In genomic region chr1:77944327-77944645, GRCm38 (mm10) we compare ENCODE assay signal across 17 mouse cellular contexts.
DNase-seq lines count a peak whose midpoint lies in the region; ATAC-seq lines count a peak whose summit lies in the region.
"Had no signal": no experiment of that assay in that cellular context is flagged by ENCODE, and none has a peak within 500 bp of the region (broad histone marks: within the 10 kb centered on the region; RNA-seq: fewer than 3 reads in every experiment).

No protein-coding gene starts in this region.

- H3K4me2 ChIP-seq in forebrain, embryonic 11.5 days (ENCODE audit: low read depth, low read length, severe bottlenecking): no peak overlapping the region
- H3K4me2 ChIP-seq in limb, embryonic 11.5 days (ENCODE audit: low read depth, severe bottlenecking): no peak overlapping the region
- no peak overlapping the region for H3K4me2 ChIP-seq in embryonic facial prominence, embryonic 12.5 days (replicated peaks)
- no peak overlapping the region for H3K4me2 ChIP-seq in limb, embryonic 12.5 days
- H3K4me2 ChIP-seq: hindbrain, embryonic 12.5 days had no signal

- no peak overlapping the region for H3K9ac ChIP-seq in forebrain, embryonic 11.5 days (ENCODE audit: low read length)
- H3K9ac ChIP-seq in limb, embryonic 11.5 days (ENCODE audit: low read length): no peak overlapping the region
- H3K9ac ChIP-seq in embryonic facial prominence, embryonic 12.5 days: no peak overlapping the region
- no peak overlapping the region for H3K9ac ChIP-seq in limb, embryonic 12.5 days (replicated peaks)
- H3K9ac ChIP-seq: hindbrain, embryonic 12.5 days had no signal

- peaks cover 30% of the 10 kb centered on the region for H3K27me3 ChIP-seq in forebrain, embryonic 10.5 days (ENCODE audit: poor library complexity, severe bottlenecking)
- H3K27me3 ChIP-seq in forebrain, embryonic 11.5 days (ENCODE audit: control insufficient read depth, insufficient read depth, low read length): no peaks in the 10 kb centered on the region
- H3K27me3 ChIP-seq in limb, embryonic 11.5 days (ENCODE audit: control insufficient read depth, insufficient read depth, low read length): no peaks in the 10 kb centered on the region
- H3K27me3 ChIP-seq in limb, embryonic 10.5 days (ENCODE audit: low read depth, poor library complexity, severe bottlenecking): peaks cover 24% of the 10 kb centered on the region
- no peaks in the 10 kb centered on the region for H3K27me3 ChIP-seq in embryonic facial prominence, embryonic 12.5 days
- H3K27me3 ChIP-seq in limb, embryonic 12.5 days: peaks cover 6% of the 10 kb centered on the region; the same call in 1 of the 2 replicates

- 64% methylated on average over 2 of the region's 2 CpGs for WGBS in forebrain, embryonic 10.5 days
- 67% methylated on average over 2 of the region's 2 CpGs for WGBS in forebrain, embryonic 11.5 days
- 29% methylated on average over 2 of the region's 2 CpGs for WGBS in limb, embryonic 11.5 days
- 44% methylated on average over 2 of the region's 2 CpGs for WGBS in limb, embryonic 10.5 days
- 16% methylated on average over 2 of the region's 2 CpGs for WGBS in embryonic facial prominence, embryonic 12.5 days
- 26% methylated on average over 2 of the region's 2 CpGs for WGBS in limb, embryonic 12.5 days

- ATAC-seq in forebrain, embryonic 11.5 days (replicated peaks; ENCODE audit: low FRiP score): no peak
- no peak for ATAC-seq in limb, embryonic 11.5 days (ENCODE audit: insufficient number of reproducible peaks, low FRiP score, low TSS enrichment, low read depth)
- peak; percentile 41; the same call in 1 of the 2 replicates for ATAC-seq in embryonic facial prominence, embryonic 12.5 days (ENCODE audit: insufficient number of reproducible peaks, insufficient read depth, low FRiP score, low TSS enrichment)
- 0 out of 2 replicates have a peak, but pooled peaks have one; percentile 47 for ATAC-seq in limb, embryonic 12.5 days (ENCODE audit: insufficient number of reproducible peaks, insufficient read depth, low FRiP score, low TSS enrichment, low read depth)
- ATAC-seq: forebrain, embryonic 14.5 days; inflammation-experienced regulatory T-cells, adult 6 months had no signal

- H3K4me1 ChIP-seq in forebrain, embryonic 10.5 days: peaks cover 31% of the 10 kb centered on the region
- 0 out of 2 replicates have a peak, but pooled peaks cover 4% of the 10 kb centered on the region for H3K4me1 ChIP-seq in forebrain, embryonic 11.5 days (replicated peaks; ENCODE audit: control insufficient read depth, insufficient read depth, low read length)
- peaks cover 5% of the 10 kb centered on the region; the same call in 1 of the 2 replicates for H3K4me1 ChIP-seq in limb, embryonic 11.5 days (ENCODE audit: control insufficient read depth, insufficient read depth, low read length)
- H3K4me1 ChIP-seq in limb, embryonic 10.5 days: peaks cover 9% of the 10 kb centered on the region
- H3K4me1 ChIP-seq in embryonic facial prominence, embryonic 12.5 days: peaks cover 10% of the 10 kb centered on the region
- H3K4me1 ChIP-seq in limb, embryonic 12.5 days (replicated peaks): peaks cover 8% of the 10 kb centered on the region

- H3K9me3 ChIP-seq in forebrain, embryonic 10.5 days: no peaks in the 10 kb centered on the region
- no peaks in the 10 kb centered on the region for H3K9me3 ChIP-seq in forebrain, embryonic 11.5 days (ENCODE audit: control insufficient read depth, low read length)
- no peaks in the 10 kb centered on the region for H3K9me3 ChIP-seq in limb, embryonic 11.5 days (ENCODE audit: control insufficient read depth, low read length)
- H3K9me3 ChIP-seq in limb, embryonic 10.5 days (replicated peaks): no peaks in the 10 kb centered on the region
- no peaks in the 10 kb centered on the region for H3K9me3 ChIP-seq in embryonic facial prominence, embryonic 12.5 days
- no peaks in the 10 kb centered on the region for H3K9me3 ChIP-seq in limb, embryonic 12.5 days
- H3K9me3 ChIP-seq: hindbrain, embryonic 12.5 days had no signal

- H3K27ac ChIP-seq in forebrain, embryonic 10.5 days: 0 out of 2 replicates have a peak overlapping the region, but pooled peaks have one; percentile 25
- no peak overlapping the region for H3K27ac ChIP-seq in forebrain, embryonic 11.5 days (ENCODE audit: low read depth, low read length)
- H3K27ac ChIP-seq in limb, embryonic 11.5 days (replicated peaks; ENCODE audit: low read depth, low read length): no peak overlapping the region
- no peak overlapping the region for H3K27ac ChIP-seq in limb, embryonic 10.5 days
- H3K27ac ChIP-seq in embryonic facial prominence, embryonic 12.5 days: 0 out of 2 replicates have a peak overlapping the region, but pooled peaks have one; percentile 41
- 0 out of 2 replicates have a peak overlapping the region, but pooled peaks have one; percentile 17 for H3K27ac ChIP-seq in limb, embryonic 12.5 days
- H3K27ac ChIP-seq: gastrocnemius, adult 2 months; hindbrain, embryonic 12.5 days had no signal

- H3K36me3 ChIP-seq in forebrain, embryonic 10.5 days (replicated peaks): no peaks in the 10 kb centered on the region
- no peaks in the 10 kb centered on the region for H3K36me3 ChIP-seq in forebrain, embryonic 11.5 days (ENCODE audit: control insufficient read depth, insufficient read depth, low read length)
- no peaks in the 10 kb centered on the region for H3K36me3 ChIP-seq in limb, embryonic 11.5 days (ENCODE audit: control insufficient read depth, insufficient read depth, low read length)
- H3K36me3 ChIP-seq in limb, embryonic 10.5 days: no peaks in the 10 kb centered on the region
- H3K36me3 ChIP-seq in embryonic facial prominence, embryonic 12.5 days: no peaks in the 10 kb centered on the region
- H3K36me3 ChIP-seq in limb, embryonic 12.5 days: no peaks in the 10 kb centered on the region
- H3K36me3 ChIP-seq: hindbrain, embryonic 12.5 days had no signal

- H3K4me3 ChIP-seq in forebrain, embryonic 10.5 days: no peak overlapping the region
- no peak overlapping the region for H3K4me3 ChIP-seq in forebrain, embryonic 11.5 days (ENCODE audit: low read depth, low read length)
- no peak overlapping the region for H3K4me3 ChIP-seq in limb, embryonic 11.5 days (ENCODE audit: low read depth, low read length)
- H3K4me3 ChIP-seq in limb, embryonic 10.5 days: no peak overlapping the region
- H3K4me3 ChIP-seq in embryonic facial prominence, embryonic 12.5 days: no peak overlapping the region
- no peak overlapping the region for H3K4me3 ChIP-seq in limb, embryonic 12.5 days (replicated peaks)
- H3K4me3 ChIP-seq: gastrocnemius, adult 2 months; hindbrain, embryonic 12.5 days had no signal

- no peak for DNase-seq in forebrain, embryonic 10.5 days (ENCODE audit: extremely low spot score, low spot score)
- DNase-seq in forebrain, embryonic 11.5 days (ENCODE audit: low spot score): no peak
- DNase-seq in limb, embryonic 11.5 days (ENCODE audit: low spot score): peak; percentile 23
- DNase-seq in limb, embryonic 10.5 days (ENCODE audit: low spot score): no peak
- DNase-seq in ovary, postnatal 14 days (ENCODE audit: low spot score): no peak
- DNase-seq: adrenal gland, postnatal 10 days; cerebellum, adult 11 months; cerebellum, adult 8-10 months; gastrocnemius, adult 2 months; gastrocnemius, postnatal 25 days; heart, postnatal 10 days; heart, postnatal 4 days had no signal

Comparison
In these comparisons a context has a peak if more than half of its experiments do, and no peak if none do; other contexts are left out.
1. H3K27ac ChIP-seq: peak in forebrain, embryonic 10.5 days (single experiment), embryonic facial prominence, embryonic 12.5 days (single experiment) and limb, embryonic 12.5 days (single experiment); none in forebrain, embryonic 11.5 days (single experiment), limb, embryonic 11.5 days (single experiment) and limb, embryonic 10.5 days (single experiment).
2. ATAC-seq: peak in embryonic facial prominence, embryonic 12.5 days (single experiment) and limb, embryonic 12.5 days (single experiment); none in forebrain, embryonic 11.5 days (single experiment) and limb, embryonic 11.5 days (single experiment).